Mouse (Mus musculus): ENCODE measurements around the gene Olfr193.
"Not testable (repeated sequence)": the region's sequence is repeated elsewhere in the genome, so short reads cannot be mapped to it uniquely, and the experiment has no call there.

Gene Olfr193

GRCm38 (mm10) chr16:59111781-59112180, at the start of gene Olfr193:
Gene Olfr193, minus strand, starts transcription at chr16:59111881.
- no peak for DNase-seq (ENCODE audit: low read depth, low spot score)

- DNase-seq (ENCODE audit: low read depth, low spot score) = no peak
Observed at GRCm38 (mm10) chr16:59151996-59152395, 40.3 kb upstream of the Olfr193 start.

GRCm38 (mm10) chr16:59146746-59147145, 35.1 kb upstream of the Olfr193 start, which contains the start of gene Olfr195:
Gene Olfr195, plus strand, starts transcription at chr16:59147046.
- DNase-seq (ENCODE audit: low read depth, low spot score) = no peak

GRCm38 (mm10) chr16:59141105-59141504, 29.4 kb upstream of the Olfr193 start:
- peak; percentile 0 for DNase-seq (ENCODE audit: low read depth, low spot score)

- no peak for DNase-seq (ENCODE audit: low read depth, low spot score)
Observed at GRCm38 (mm10) chr16:59130740-59131139, 19.1 kb upstream of the Olfr193 start.

- no peak for DNase-seq (ENCODE audit: low read depth, low spot score)
Observed at GRCm38 (mm10) chr16:59120969-59121368, 9.3 kb upstream of the Olfr193 start, which contains the start of gene Olfr194. Gene Olfr194, minus strand, starts transcription at chr16:59121069.

- not testable (repeated sequence) for DNase-seq (ENCODE audit: low read depth, low spot score)
Observed at GRCm38 (mm10) chr16:59108522-59108921, 3.2 kb downstream of the Olfr193 start.

- DNase-seq (ENCODE audit: low read depth, low spot score) = no peak
Observed at GRCm38 (mm10) chr16:59105312-59105711, 6.4 kb downstream of the Olfr193 start.

GRCm38 (mm10) chr16:59089722-59090121, 22.0 kb downstream of the Olfr193 start, which contains the start of gene Olfr191:
Gene Olfr191, minus strand, starts transcription at chr16:59089822.
- DNase-seq (ENCODE audit: low read depth, low spot score) = not testable (repeated sequence)

GRCm38 (mm10) chr16:59081113-59081512, 30.6 kb downstream of the Olfr193 start:
- not testable (repeated sequence) for DNase-seq (ENCODE audit: low read depth, low spot score)

GRCm38 (mm10) chr16:59077905-59078304, 33.8 kb downstream of the Olfr193 start, which contains the start of gene Olfr190:
Gene Olfr190, minus strand, starts transcription at chr16:59078005.
- no peak for DNase-seq (ENCODE audit: low read depth, low spot score)

GRCm38 (mm10) chr16:59073520-59073919, 38.2 kb downstream of the Olfr193 start:
- DNase-seq (ENCODE audit: low read depth, low spot score) = no peak

- no peak for DNase-seq (ENCODE audit: low read depth, low spot score)
Observed at GRCm38 (mm10) chr16:59071755-59072154, 39.9 kb downstream of the Olfr193 start.

- DNase-seq (ENCODE audit: low read depth, low spot score) = not testable (repeated sequence)
Observed at GRCm38 (mm10) chr16:59062411-59062810, 49.3 kb downstream of the Olfr193 start.

Measured in forelimb bud, embryonic 11.5 days (tissue).